Mouse (Mus musculus): ENCODE measurements around the gene Brap.
A peak's percentile ranks its signal among the peaks of the same experiment; 100 is the strongest.

DNA sequence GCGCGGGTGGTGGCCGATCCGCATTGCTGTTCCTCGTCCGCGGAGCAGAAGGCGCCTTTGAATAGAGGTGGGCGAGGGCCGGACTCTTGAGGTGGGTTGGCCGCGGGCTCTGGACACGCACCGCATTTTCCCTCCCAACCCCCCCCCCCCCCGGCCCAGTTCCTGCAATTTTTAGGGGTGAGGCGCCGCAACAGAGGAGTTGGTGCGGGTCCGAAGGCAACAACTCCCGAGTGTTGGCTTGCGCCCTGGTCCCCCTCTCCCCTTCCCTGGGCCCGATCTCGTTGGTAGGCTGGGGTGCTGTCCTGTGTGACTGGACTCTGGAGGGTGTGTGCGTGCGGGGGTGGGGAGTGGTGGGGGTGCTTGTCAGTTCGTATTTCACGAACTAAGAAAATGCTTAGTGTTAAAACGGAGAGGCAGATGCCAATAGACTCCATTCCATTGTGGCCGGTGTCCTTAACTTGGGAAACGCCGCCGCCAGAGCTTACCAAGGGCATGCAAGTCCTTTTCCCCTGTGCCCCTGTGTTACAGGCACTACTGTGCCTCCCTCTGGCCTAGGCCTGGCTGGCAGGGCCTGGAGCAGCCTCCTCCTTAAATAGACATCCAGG is 52.7 kb downstream of the Brap start:
- TF ChIP-seq USF1 (IDR thresholded peaks at IDR 0.05; ENCODE audit: low read depth) (no peak), MAX (IDR thresholded peaks at IDR 0.05; ENCODE audit: low read depth) (no peak), POLR2A (IDR thresholded peaks at IDR 0.05; ENCODE audit: insufficient read length, low read depth) (peak; percentile 48), POLR2AphosphoS2 (IDR thresholded peaks at IDR 0.05; ENCODE audit: insufficient read length, low read depth) (no peak), CEBPB (IDR thresholded peaks at IDR 0.05; ENCODE audit: insufficient read depth, poor library complexity, severe bottlenecking) (no peak), MYOG (IDR thresholded peaks at IDR 0.05; ENCODE audit: control insufficient read depth in 1 of 3, insufficient read depth in 1 of 3, insufficient read length in 2 of 3, low read depth in 2 of 3) (no peak), MYOD1 (IDR thresholded peaks at IDR 0.05; ENCODE audit: control insufficient read depth in 1 of 3, insufficient read length in 2 of 3, low read depth in 2 of 3) (peak in 1 of 3 experiments; percentile 12), SRF (IDR thresholded peaks at IDR 0.05; ENCODE audit: control insufficient read depth, insufficient read length, low read depth) (no peak), TCF12 (IDR thresholded peaks at IDR 0.05; ENCODE audit: insufficient read depth, poor library complexity, severe bottlenecking) (no peak), E2F4 (IDR thresholded peaks at IDR 0.05; ENCODE audit: insufficient read depth) (no peak), REST (IDR thresholded peaks at IDR 0.05; ENCODE audit: insufficient read depth, insufficient read length) (no peak), TCF3 (IDR thresholded peaks at IDR 0.05; ENCODE audit: insufficient read length, low read depth) (no peak)

Data from myocyte (in vitro differentiated cells).